Mouse (Mus musculus) urinary bladder, postnatal 14 days (tissue): Measurements from ENCODE around the gene Ppm1d.

Source experiments
- DNase-seq: peaks from one replicate; pipeline ENCODE4 v3.0.0; 2021; ENCODE audit warnings: low spot score

Gene Ppm1d

DNA sequence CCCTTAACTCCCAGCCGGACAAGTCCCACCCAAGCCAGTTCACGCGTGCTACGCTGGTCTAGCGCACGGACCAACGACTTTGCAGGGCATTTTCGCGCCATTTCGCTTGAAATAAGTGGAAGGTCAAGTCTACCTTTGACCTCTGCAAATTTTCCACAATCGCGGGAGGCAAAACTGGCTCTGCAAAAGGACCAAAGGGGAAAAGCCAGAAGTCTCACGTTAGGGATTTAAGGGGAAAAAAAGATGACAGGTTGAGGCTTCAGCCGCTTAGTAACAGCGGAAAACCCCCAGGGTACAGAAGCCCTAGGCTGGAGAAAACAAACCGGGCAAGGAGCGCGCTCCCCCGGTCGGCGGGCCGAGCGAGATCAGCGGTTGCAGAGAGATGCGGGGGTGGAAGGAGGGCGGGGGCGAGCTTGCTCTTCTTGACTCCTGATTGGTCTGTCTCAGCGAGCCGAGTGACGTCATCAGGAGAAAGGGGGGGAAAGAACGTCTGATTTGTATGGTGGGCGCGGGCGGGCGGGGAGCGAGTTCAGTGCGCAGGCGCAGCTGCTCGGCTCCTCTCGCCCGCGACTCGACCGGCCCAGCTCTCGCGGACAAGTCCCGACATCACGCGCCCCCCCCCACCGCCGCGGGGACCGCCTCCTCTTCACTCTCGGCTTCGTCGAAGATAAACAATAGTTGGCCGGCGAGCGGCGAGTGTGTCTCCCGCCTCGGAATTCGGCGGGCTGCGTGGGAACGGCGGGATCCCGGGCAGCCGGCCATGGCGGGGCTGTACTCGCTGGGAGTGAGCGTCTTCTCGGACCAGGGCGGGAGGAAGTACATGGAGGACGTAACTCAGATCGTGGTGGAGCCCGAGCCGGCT is at the start of gene Ppm1d:
Ppm1d (plus strand) TSS at position 532 of the 862 bp plus-strand sequence.
- DNase-seq: peak; percentile 99

DNA sequence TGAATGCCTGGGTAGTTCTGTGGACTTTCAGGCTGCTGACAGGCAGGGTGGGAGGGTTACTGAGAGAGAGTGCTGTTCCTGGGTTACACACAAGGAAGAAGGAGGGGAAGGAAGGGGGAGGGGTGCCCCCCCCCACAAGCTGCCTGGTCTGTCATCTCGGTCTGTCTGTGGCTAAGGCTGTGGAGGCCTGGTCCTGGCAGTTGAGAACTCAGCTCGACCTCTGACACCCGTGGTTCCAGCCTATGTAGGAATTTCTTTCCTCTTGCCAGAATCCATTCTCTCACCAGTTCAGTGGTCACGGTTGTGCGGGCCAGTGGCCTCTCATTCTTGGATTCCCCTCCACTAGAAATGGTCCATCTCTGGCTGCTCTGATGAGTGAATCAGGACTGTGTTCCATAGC is 46.4 kb upstream of the Ppm1d start:
- no peak for DNase-seq

DNA sequence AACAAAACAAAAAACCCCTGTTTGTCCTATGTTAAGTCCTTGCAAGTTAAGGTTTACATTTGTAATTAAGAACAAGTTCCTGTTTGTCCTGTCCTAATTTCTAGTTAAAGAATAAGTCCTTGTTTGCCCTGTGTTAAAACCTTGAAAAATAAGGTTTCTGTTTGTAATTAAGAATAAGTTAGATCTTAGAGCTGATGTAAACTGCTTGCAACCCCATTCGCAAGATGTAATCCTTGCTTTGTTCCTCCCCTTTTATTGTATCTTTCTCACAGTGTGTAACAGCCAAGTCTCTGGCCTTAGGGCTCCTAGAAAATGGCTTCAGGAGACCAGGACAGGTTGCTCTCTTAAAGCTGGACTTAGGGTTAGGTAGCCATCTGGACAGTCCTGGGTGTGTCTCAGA is 43.7 kb upstream of the Ppm1d start:
- DNase-seq: no peak

DNA sequence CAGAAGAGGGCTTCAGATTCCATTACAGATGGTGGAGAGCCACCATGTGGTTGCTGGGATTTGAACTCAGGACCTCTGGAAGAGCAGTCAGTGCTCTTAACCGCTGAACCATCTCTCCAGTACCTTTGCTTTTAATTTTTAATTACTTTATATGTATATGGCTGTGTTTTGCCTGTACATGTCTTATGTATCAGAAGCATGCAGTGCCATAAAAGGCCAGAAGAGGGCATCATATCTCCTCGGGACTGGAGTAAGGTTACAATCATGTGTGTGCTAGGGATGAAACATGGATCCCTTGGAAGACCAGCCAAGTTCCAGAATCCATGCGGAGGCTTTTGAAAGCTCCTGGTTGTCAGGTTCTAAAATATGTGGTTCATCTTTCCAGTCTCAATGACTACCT is 40.4 kb upstream of the Ppm1d start:
- peak; percentile 68 for DNase-seq

DNA sequence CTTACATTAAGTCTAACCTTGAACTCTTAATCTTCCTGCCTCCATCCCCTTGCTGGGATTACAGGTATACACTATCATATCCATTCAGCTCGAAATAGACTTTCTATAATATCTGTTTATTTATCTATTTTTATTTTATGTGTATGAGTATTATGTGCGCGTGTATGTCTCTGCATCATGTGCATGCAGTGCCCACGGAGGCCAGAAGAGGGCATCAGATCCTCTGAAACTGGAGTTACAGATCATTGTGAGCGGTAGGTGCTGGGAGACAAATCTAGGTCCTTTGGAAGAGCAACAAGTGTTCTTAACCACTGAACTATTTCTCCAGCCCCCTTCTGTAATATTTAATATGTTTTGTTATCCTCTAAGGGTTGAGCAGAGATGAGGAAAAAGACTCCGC is 37.7 kb upstream of the Ppm1d start:
- no peak for DNase-seq

DNA sequence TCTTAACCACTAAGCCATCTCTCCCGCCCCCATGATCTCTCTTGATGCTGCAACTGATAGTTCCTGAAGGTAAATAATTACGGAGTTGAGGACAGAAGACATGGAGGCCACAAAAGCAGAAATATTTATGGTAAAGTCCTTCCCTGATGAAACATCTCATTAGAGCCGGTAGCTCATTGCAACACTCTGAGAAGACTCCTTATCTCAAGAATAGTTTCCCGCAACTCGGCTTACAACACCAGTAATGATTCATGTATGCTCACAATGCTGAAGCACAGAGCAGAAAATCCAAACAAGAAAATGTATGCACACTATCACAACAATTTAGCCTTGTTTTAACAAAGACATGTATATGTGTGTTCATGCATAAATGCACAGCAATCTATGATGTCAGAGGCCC is 35.9 kb upstream of the Ppm1d start:
- DNase-seq: no peak

DNA sequence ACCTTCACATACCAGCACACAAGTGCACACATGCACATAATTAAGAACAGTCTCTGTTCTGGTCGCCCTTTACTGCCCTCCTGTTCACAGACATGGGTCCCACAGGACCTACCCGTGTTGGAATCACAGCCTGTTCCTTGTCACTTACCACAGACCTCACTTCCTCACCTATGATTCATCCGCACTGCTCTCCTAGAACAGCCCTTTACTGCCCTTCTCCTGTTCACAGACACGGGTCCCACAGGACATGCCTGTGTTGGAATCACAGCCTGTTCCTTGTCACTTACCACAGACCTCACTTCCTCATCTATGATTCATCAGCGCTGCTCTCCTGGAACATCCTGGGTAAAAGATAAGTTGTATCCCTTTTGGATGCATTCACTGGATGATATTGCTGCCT is 33.4 kb upstream of the Ppm1d start:
- no peak for DNase-seq

DNA sequence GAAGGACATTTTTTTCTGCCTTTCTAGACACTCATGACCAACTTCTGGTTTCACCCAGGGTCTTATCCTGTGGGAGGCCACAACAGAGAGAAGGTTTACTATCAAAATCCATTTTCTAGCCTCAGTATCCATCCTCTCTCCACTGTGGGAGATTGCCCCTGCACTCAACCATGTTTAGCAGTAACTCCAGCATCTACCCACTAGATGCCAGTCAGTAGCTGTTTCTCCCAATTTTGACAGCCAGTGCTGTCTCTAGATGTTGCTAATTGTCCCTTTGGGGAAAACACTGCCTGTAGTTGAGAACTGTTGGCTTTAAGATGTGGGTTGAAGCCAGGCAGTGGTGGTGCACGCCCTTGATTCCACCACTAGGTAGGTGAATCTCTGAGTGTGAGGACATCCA is 32.9 kb upstream of the Ppm1d start:
- DNase-seq: no peak

DNA sequence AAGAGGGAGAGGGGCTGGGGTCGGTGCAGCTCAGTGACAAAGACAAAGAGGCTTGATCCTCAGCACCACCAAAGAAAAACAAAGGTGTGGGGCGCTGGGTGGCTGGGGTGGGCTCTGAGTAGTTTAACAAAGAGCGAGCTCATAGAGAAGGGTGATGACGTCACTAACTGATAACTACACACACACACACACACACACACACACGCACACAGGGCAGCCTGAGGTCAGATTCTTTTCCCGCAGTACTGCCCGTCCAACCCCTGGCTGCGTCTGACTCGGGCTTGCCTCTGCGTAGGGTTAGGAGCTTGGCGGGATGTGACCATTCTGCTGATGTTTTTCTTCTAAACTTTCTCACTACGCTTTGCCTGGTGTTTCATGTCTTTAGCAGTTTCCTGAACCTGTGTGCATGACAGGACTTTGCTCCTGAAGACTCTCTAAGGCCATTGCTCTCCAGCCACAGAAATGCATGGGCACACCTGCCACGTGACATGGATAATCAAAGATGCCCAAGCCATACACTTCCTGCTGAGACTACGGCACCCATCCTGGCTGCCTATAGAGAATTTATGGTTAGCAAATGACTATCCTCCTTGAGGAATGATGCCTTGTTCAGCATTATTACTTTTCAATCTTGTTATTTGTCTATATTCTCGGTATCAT is 29.7 kb upstream of the Ppm1d start:
- DNase-seq: no peak

DNA sequence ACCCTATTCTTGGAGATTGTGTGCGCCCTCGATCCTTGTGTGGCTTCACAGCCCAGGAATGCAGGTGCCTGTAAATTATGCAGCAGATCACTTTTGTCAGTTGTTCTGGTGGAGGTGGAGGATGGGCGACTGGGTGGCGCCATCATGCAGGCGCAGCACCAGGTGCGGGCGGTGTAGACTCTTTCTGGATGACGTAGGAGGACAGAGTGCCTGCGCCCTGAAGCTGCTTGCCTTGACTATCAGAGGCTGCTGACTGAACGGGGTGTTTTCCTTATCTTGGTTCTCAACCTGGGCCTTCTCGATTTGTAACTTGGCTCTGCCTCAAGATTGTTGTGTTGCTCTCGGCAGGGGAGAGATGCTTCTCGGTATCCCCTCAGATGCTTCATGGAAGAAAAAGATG is 13.1 kb upstream of the Ppm1d start:
- DNase-seq: no peak

DNA sequence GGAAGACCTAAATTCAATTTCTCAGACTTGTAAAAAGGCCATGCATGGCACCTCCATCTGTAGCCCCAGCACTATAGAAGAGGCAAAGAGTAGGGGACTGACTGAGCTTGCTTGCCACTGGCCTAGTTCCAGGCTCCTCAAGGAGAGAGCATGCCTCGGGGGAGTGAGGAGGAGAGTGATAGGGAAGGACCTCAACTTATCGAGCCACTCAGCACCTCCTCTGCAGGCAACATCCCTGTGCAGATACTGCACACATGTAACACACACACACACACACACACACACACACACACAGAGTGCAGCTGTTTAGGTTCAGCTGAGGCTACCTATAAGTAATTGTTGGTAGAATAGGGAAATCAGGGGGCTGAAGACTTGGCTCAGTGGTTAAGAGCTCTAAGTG is 11.2 kb upstream of the Ppm1d start:
- no peak for DNase-seq

DNA sequence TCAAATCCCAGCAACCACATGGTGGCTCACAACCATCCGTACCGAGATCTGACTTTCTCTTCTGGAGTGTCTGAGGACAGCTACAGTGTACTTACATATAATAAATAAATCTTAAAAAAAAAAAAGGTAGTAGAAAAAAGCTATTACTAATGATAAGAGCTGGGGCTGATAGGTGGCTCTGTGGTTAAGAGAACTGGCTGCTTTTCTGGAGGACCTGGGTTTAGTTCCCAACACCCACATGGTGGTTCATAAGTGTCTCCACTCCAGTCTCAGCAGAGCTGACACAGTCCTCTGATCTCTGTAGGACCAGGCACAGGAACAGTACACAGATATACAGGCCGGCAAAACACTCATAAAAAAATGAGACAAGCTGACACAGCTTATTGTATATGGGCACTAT is 9.9 kb upstream of the Ppm1d start:
- no peak for DNase-seq

DNA sequence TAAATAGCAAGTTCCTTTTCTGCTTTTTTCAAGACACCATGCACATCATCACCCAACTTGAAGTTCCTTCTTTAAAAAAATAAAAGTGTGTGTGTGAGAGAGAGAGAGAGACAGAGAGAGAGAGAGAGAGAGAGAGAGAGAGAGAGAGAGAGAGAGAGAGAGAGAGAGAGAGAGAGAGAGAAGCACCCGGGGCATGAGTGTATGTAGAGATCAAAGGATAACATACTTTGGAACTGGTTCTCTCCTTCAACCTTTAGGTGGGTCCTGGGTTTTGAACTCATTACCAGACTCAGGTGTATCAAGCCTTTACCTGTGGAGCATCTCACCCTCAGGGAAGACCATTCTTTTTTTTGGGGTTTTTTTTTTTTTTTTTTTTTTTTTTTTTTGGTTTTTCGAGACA is 9.2 kb upstream of the Ppm1d start:
- DNase-seq: no peak

DNA sequence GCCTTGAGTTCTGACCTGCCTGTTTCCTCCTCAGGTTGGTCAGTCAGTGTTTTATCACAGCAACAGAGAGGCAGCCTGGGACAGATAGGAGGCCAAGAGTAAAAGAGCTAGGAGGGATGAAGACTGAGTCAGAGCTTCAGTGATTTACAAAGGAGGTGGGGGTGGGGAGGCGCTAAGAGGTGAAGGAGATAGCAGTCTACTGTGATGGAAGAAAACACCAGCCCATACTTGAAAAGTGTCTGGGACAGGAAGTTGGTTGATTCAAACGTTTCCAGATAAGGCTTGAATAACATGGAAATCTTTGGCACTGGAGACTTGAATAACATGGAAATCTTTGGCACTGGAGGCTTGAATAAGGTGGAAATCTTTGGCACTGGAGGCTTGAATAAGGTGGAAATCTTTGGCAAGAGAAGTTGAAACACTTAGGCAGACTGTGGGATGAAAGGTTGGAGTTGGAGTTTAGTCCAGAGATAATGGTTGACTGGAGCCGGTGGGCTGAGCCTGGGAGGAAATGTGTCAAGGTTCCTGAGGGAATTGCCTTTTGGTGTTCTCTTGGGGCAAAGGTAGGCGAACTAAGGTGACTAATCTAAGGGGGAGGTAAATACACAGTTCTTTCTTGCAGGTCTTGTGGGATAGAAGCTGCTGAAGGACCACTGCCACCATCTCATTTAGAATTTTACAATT is 4.3 kb upstream of the Ppm1d start:
- no peak for DNase-seq

DNA sequence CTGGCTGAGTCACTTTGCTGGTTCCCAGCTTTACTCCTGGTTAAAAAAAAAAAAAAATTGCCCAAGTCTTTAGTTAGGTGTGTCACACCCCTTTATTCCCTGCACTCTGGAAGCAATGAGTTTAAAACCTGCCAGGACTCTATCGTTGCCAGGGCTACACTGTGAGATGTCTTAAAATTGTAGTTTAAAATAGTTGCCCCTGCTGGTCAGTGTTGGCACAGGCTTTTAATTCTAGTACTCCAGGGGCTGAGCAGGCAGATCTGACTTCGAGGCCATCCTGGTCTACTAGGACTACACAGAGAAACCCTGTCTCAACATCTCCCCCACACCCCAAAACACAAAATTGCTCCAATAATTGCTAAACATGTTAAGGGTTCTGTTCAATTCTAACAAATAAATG is 2.2 kb upstream of the Ppm1d start:
- DNase-seq: no peak

DNA sequence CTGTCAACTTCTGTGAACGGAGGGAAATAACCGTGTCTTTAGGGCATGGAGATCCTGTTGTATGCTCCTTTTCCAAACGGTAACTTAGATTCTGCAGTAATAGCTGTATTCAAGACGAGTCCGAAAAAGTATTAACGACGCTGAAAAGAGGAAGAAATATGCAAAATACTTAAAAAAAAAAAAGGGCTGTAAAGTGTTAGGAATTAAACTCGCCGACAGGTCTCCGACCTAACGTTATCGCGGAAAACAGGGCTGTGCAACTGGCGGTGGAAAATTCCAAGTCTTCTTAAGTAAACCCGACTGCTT is 684 bp upstream of the Ppm1d start:
- DNase-seq: no peak

DNA sequence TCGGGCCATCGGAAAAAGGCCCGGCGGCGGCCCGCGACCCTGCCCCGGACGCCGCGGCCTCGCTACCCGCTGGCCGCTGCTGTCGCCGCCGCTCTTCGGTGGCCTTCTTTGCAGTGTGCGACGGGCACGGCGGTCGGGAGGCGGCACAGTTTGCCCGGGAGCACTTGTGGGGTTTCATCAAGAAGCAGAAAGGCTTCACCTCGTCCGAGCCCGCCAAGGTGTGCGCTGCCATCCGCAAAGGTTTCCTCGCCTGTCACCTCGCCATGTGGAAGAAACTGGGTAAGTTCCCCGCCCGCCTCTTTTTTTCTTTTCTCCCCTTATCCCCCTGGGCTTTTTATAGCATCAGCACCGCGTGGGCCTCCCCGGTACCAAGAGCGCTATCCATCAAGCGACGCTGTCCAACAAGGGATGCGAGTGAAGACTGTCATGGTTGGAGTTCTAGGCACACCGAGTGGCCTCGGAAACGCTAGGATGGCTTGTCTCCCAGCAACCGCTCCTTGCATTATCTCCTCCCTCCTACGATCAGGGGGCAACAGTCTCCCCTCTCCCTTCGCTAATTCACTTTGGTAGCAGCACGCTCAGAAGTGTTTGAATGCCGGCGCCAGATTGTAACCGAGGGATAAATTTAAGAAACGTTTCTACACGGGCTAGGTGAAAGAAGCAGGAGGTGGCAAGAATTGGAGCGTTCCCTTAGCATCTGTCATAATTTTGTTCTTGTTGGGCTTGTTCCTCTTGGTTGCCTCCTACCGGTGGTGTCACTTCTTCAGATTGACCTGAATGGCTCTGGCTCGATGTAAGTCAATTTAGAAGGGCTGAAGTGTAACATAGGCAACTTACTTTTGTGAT is 824 bp downstream of the Ppm1d start:
- DNase-seq: peak; percentile 34

DNA sequence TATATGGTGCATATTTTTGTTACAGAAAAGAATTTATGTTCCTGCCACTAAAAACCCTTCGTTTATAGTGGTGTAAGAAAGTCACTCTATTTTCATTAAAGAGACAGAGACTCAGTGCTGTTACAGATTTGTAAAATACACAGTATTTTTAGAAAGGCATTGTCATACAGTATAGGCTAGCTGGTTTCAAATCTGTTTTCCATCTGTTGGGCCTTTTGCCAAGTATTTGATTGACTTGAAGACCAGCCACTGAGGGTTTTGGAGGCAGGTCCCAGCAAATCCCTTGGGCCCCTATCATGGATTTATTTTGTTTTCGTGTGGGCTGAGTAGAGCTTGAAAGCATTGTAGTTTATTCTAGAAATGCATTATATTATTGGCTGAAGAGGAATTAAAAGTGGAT is 1.8 kb downstream of the Ppm1d start:
- DNase-seq: peak; percentile 66

DNA sequence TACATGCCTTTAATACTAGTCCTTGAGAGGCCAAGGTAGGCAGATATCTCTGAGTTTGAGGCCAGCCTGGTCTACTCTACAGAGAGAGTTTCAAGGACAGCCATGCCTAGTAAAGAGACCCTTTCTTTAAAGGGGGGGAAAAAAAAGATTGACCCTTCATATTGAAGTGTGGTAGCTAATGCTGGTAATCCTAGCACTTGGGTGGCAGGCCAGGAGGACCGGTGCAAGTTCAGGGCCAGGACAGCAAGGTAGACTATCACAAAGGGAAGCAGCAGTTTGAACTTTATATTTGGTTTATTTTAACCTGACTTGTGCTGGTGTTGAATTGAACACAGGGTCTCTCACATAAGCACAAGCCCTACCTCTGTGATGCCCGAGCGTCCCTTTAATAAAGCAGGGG is 2.3 kb downstream of the Ppm1d start:
- DNase-seq: no peak

DNA sequence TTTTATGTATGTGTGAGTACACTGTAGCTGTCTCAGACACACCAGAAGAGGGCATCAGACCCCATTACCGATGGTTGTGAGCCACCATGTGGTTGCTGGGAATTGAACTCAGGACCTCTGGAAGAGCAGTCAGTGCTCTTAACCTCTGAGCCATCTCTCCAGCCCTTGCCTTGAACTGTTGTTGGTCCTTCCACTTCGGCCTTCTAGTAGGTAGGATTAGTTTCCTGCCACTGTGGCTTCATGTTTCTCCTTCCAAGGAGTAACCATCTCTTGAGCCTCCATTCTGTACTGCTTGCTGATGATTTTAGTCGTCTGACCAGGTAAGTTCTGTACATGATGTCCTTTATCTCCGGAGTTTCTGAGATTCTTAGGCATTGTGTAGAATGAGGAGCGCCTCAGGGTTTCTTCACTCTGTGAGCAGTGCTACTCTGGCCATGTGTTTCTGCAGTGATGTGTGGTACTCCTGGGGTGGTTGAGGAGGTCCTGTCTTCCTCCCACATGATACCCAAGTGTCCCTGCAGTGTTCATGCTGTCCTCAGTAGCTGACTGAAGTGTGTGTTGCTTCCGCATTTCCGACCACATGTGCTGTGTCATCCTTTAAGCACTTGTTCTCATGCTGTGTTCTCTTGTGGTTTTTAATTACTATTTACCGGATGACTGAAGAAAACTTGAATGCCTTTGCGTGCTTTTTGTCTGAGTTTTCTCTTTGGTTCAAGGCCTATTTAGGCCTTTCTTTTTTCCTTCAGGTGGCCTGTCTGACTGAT is 12.7 kb downstream of the Ppm1d start:
- no peak for DNase-seq

DNA sequence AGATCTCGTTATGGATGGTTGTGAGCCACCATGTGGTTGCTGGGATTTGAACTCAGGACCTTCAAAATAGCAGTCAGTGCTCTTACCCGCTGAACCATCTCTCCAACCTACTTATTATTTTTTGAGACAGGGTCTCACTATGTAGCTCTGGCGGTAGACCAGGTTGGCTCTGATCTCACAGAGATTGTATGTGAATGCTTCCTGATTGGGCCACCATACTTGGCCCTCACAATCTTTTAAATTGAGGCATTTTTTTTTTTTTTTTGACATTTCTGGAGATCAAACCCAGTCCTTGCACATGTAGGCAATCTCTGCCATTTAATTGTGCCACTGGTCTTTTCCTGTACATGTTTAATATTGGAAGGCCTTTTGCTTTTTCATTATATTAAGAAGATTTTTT is 17.7 kb downstream of the Ppm1d start:
- DNase-seq: no peak
